Mouse (Mus musculus) MEL (cell line): ENCODE measurements around the gene Mturn.

Experiments
- CTCF ChIP-seq, 3 experiments: IDR thresholded peaks in 2 of 3; conservative IDR thresholded peaks in 1 of 3; 2 replicates each; pipeline ENCODE4 v1.5.1; 2011 to 2012; ENCODE audit warnings: low read length in 3 of 3, low read depth in 2 of 3, mild to moderate bottlenecking in 2 of 3, improper control_type of control experiment in 1 of 3, inconsistent platforms in 1 of 3, mixed read lengths in 1 of 3, moderate library complexity in 1 of 3; ENCODE audit not compliant: control insufficient read depth in 1 of 3, insufficient read depth in 1 of 3, poor library complexity in 1 of 3, severe bottlenecking in 1 of 3
- MAX ChIP-seq: IDR thresholded peaks from 2 replicates; pipeline ENCODE4 v1.6.1; 2011; ENCODE audit warnings: low read length, improper control_type of control experiment
- RCOR1 ChIP-seq: IDR thresholded peaks from 2 replicates; pipeline ENCODE4 v1.6.1; 2012; ENCODE audit warnings: low read depth, mild to moderate bottlenecking, inconsistent platforms, low read length, improper control_type of control experiment
- SMC3 ChIP-seq: IDR thresholded peaks from 2 replicates; pipeline ENCODE4 v1.6.1; 2011; ENCODE audit warnings: low read depth, low read length, improper control_type of control experiment
- ZMIZ1 ChIP-seq: IDR thresholded peaks from 2 replicates; pipeline ENCODE4 v1.6.1; 2012; ENCODE audit warnings: low read depth, mild to moderate bottlenecking, inconsistent platforms, low read length, improper control_type of control experiment, moderate library complexity

DNA sequence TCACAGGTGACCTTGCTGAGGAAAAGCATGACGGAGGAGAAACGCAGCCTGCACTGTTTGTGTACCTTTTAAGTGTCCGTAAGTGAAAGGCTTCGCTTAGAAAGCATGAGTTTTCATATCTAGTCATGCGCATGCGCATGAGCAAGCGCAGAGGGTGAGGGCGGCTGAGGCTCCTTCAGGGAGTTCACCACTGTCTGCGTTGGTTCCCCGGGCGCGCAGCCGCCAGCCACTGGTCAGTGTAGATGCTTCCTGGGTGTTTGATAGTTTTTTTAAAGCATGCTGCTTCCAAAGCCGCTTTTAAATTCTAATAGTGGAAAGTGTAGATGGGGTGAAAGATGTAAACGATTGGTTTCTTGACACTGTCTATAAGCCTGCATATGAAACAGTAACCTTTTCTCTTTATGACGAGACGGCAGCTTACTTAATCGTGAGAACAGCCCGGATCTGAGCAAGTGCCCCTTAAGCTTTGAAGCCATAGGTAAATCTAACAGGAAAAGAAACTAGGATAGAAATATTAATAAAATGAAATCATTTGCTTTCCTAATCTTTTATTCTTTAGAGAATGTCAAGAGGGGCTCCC, 18.1 kb downstream of the Mturn start:
- TF ChIP-seq CTCF (IDR thresholded peaks at IDR 0.05 in 2 of 3, conservative IDR thresholded peaks at IDR 0.05 in 1 of 3; ENCODE audit: control insufficient read depth in 1 of 3, insufficient read depth in 1 of 3, low read depth in 2 of 3, low read length in 3 of 3, poor library complexity in 1 of 3, severe bottlenecking in 1 of 3), result no peak
- no peak for TF ChIP-seq ZMIZ1
- no peak for TF ChIP-seq SMC3
- no peak for TF ChIP-seq MAX
- TF ChIP-seq RCOR1, result no peak
